Mouse (Mus musculus) thymus, postnatal 36 days (tissue): ENCODE results near the gene Dyrk1a.

Source experiments
- DNase-seq, 2 experiments: peaks; one replicate each; pipeline ENCODE4 v3.0.0; 2022; ENCODE audit warnings: mixed read lengths in 2 of 2

The Dyrk1a gene

DNA sequence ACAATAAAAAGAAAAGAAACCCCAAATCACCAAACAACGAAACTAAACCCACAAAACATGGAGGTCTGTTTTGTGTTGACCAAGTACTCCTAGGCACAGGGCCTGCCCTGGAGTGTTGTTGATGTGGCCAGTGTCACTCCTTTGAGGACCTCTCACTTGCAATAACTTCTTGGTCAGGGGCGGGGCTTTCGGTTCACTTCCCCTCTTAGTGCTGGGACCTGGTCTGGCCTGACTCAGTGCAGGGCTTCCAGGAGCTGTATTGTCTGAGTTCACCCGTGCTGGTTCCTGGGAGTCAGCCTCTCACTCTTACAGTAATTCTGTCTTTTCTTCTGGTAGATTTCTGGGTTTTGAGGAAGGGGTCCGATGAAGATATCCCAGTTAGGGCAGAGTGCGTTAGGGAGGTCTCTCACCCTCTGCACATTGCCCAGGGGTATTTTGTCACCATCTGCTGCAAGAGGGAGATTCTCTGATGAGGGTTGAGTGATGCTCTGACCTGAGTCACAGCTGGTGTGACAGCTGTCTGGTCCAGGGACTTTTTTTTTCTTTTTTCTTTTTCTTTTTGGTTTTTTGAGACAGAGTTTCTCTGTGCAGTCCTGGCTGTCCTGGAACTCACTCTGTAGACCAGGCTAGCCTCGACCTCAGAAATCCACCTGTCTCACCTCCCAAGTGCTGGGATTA lies 150.8 kb downstream of the Dyrk1a start:
- DNase-seq = no peak

DNA sequence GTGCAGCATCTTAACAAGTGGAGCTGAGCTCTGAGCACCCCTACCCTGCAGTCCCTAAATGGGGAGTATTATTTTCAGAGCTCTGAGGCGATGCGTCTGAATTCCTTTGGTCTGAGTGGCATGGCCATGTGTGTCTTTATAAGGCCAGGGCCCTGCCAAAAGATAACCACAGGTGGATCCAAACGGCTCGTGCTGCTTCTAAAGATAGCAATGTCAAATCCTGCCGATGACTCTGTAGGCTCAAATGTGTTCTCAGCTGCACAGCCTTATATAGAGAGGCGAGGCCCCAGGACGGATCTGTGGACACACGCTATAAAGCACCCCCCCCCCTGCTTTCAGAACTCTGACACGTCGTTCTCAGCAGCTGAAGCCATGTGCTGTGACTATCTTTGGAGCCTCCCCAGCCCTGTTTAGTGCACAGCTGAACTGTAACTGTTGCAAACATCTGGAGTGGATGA lies 151.8 kb downstream of the Dyrk1a start:
- DNase-seq = no peak

DNA sequence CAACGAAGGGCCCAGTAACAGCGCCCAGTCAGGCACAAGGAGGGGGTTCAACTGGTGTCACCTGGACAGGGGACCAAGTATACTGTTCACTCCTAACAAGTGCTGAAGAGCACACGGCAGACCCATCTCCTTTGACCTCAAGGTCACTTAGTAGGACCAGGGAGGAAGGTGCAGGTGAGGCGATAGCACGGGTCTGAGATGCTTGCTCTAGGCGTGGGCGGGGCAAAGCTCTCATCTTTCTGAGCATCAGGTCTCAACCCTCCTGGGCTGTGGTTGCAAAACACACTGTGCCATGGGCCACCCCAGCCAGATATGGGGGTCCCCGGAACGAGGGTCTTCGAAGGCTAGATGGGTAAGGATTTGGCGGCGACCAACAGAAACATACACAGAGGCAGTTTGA lies 153.1 kb downstream of the Dyrk1a start:
- no peak for DNase-seq

DNA sequence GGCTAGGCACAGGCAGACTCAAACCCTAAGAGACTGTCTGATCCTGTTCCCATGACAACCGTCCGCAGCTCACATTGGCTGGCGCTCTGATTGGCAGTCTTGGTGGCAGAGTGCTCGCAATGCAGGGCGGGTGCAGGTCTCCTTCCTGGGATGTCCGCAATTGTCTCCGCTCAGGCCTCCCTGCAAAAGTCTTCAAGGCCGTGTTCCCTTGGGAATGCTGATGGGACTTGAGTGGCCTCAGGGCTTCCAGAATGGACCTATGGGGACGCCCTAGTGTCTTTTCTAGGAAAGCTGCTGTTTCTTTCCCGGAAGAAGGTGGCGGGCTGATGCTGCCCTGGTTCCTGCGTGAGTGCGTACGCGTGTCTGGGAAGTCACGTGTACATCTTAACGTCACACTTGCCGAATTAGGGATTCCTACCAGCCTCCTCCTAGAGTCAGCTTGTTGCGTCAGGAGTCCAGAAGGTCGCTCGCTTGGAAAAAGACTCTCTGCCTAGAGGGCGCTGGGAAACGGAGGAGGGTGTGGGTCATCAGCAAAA lies 154.3 kb downstream of the Dyrk1a start:
- DNase-seq = peak; percentile 68 to 79

DNA sequence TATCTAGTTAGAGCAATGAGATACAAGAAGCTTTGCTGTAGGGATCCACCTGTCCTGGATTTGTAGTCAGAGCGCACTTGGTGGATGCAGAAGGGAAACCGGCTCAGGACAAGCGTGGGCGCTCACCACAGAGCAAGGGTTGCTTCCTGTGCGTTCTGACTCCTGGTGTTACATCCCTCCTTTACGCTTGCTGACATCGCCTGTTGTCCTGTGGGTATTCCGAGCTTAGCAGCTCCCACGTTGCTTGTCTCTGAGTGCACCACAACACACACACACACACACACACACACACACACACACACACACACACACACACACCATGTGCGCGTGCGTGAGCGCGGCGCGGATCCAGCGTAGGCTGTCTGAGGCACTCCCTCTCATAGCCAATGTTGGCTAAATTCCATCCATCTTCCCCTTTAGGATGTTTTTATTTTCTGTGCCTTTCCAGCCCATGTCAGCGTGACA lies 155.0 kb downstream of the Dyrk1a start:
- peak; percentile 26 to 33 for DNase-seq

DNA sequence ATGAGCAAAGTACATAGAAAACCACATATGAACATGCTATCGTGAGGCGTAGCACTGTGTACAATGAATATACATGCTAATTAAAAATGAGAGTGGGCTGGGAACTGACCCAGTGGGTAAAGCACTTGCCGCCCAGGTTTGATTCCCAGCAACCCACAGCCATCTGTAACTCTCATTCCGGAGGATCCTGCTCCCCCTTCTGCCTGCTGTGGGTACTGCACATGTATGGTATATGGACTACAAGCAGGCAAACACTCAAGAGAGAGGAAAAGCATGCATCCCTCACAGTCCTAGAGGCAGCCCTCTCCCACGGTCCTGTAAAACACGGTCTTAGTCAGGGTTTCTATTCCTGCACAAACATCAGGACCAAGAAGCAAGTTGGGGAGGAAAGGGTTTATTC lies 159.4 kb downstream of the Dyrk1a start:
- DNase-seq = no peak

DNA sequence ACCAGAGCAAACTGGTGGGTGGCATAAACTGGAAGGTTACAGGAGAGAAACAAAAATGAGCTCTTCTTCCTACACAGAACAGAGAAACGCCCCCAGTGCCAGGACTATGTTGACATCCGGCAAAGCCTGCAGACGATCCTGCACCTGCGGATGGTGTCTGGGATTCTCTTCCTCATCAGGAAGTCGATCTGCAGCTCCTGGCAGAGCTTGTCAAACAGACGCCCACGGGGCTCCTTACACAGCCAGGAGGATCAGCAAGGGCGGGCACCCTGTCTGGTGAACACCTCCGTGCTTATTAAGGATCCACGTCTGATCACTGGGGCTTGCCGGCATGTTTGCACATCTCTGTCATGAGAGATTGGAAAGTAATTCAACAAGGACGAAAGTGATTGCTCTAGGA lies 161.2 kb downstream of the Dyrk1a start:
- no peak for DNase-seq

DNA sequence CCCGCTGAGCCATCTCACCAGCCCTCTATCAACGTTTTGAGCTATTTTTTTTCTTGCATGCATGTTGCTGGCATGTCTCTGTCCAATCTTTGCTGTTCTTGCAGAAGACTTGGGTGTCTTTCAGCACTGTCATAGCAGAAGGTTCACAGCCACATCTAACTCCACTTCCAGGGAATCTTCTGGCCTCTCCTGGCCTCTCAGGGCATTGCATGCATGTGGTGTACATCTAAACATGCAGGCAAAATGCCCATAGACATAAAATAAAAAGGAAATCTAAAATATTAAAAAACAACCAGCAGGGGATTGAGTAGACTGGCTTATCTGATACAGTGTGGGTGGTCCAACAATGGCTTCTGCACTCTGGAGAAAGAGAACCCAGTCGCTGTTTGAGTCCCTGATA lies 165.7 kb downstream of the Dyrk1a start:
- no peak for DNase-seq

DNA sequence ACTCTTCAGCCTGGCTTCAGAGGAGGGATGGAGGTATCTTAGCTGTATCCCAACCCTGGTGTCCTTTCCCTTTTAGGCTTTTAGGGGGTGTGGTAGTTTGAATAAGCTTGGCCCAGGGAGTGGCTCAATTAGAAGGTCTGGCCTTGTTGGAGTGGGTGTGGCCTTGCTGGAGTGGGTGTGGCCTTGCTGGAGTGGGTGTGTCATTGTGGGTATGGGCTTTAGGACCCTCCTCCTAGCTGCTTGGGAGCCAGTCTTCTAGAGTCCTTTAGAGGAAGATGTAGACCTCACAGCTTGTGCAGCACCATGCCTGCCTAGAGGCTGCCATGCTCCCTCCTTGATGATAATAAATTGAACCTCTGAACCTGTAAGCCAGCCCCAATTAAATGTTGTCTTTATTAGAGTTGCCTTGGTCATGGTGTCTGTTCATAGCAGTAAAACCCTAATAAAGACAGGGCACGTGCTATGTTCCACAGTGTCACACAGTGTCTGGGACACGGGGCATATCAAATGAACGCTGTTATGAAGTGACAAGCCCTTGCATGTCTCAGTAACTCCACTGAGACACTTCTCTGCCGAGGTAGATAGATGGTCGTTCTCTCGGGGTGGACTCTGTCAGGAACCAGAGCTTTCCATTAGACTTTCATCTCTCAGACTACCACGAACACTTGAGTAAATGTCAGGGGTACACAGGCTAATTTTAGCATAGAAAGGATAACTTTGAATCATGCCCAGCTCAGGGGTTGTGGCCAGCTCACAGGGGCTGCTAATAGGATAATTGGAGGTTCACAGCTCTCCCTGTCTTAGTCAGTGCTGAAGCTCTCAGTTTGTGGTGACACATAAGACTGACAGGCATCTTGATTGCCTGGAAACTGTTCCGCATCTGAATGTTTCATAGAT lies 166.9 kb downstream of the Dyrk1a start:
- no peak for DNase-seq

DNA sequence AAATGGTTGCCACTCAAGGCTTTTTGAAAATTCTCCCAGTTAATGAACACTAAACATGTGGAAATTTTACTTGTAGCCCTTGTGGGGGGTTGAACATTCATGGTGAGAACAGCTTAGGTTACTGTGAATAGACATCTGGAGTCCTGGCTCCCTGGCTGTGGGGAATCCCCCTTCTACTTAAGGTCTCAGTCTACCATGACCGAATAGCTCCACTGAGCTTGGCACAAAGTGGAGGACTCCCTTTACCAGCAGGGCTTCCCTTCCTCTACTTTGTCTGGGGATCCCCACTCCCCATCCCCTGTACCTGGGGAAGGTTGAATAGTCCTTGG lies 167.5 kb downstream of the Dyrk1a start:
- DNase-seq = no peak

DNA sequence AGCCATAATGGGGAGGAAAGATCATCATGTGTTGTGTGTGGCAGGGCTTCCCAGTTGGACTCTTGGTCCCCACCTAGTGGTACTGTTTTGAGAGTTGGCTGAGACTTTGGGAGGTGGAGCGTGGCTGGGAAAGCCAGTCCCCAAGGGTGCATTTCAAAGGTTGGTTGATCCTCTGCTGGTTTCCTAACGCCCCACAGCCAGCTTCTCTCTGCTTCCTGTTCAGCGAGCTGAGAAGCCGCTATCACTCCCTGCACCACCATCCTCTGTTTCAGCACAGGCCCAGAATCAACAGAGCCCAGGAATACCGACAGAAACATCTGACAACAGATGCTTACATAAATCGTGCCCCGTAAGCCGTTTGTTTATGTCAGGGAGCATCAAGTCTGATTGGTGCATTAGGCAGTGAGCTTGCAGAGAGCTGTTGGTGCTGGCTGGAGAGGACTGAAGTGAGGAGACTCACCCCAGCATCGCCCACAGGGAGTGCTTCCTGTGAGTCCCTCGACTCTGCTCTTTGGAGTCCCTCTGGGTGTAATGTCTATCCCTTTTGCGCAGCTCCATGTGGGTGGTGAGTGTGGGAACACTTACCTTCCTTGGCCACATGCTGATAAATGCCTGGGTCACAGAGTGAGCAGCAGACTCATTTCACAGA lies 174.2 kb downstream of the Dyrk1a start:
- DNase-seq = peak in 1 of 2 experiments; percentile 5

DNA sequence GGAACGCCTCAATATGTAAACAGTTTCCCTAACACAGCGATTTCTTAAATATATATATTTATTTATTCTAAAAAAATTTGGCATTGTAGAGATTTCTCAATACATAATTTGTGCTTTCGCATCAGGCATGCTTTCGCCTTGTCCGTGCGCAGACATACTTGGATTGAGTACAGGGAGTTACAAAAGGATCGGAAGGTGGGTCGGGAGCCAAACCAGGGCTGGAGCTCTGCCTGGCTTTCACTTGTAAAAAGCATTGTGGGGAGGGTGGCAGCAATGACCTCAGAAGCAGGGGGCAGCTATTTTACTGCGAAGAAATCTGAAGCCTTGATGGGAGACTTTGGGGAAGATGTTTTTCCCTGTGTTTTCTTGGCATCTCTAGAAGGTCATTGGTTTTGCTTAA lies 175.2 kb downstream of the Dyrk1a start:
- DNase-seq = no peak
